Mouse (Mus musculus): ENCODE measurements around the gene Ifna15. TPM values are rescaled to one million over a fixed set of nuclear protein-coding genes. Genes with fewer than 3 reads are reported as not detected.

Ifna15 gene
- polyA plus RNA-seq, 1 experiment from 2014 or later, result not detected

- DNase-seq (ENCODE audit: low spot score) (no peak), ATAC-seq (ENCODE audit: low FRiP score) (no peak)
- H3K9ac ChIP-seq, result no peak overlapping the region
- H3K4me2 ChIP-seq (replicated peaks), result no peak overlapping the region
- no peaks in the 10 kb centered on the region for H3K9me3 ChIP-seq (ENCODE audit: control insufficient read depth, low read length)
- no peaks in the 10 kb centered on the region for H3K27me3 ChIP-seq (ENCODE audit: control insufficient read depth, insufficient read depth, low read length)
- no peaks in the 10 kb centered on the region for H3K36me3 ChIP-seq (replicated peaks; ENCODE audit: control insufficient read depth, insufficient read depth)
- no peak overlapping the region for H3K27ac ChIP-seq
- H3K4me1 ChIP-seq (replicated peaks; ENCODE audit: control insufficient read depth, insufficient read depth, low read length), result no peaks in the 10 kb centered on the region
- no peak overlapping the region for H3K4me3 ChIP-seq (replicated peaks; ENCODE audit: low read length)
- 88% methylated on average over 2 of the region's 2 CpGs for whole genome bisulfite sequencing
Observed at GRCm38 (mm10) chr4:88517957-88518356, 40.1 kb downstream of the Ifna15 start.

GRCm38 (mm10) chr4:88515711-88516211 is 42.3 kb downstream of the Ifna15 start:
- Histone ChIP-seq H3K4me3 (replicated peaks; ENCODE audit: low read length) (no peak overlapping the region), H3K9me3 (ENCODE audit: control insufficient read depth, low read length) (no peaks in the 10 kb centered on the region), H3K4me1 (replicated peaks; ENCODE audit: control insufficient read depth, insufficient read depth, low read length) (no peaks in the 10 kb centered on the region), H3K27me3 (ENCODE audit: control insufficient read depth, insufficient read depth, low read length) (no peaks in the 10 kb centered on the region), H3K27ac (no peak overlapping the region), H3K4me2 (replicated peaks) (no peak overlapping the region), H3K36me3 (replicated peaks; ENCODE audit: control insufficient read depth, insufficient read depth) (no peaks in the 10 kb centered on the region), H3K9ac (no peak overlapping the region)
- DNase-seq (ENCODE audit: low spot score), result no peak
- no peak; the same call in 1 of the 2 replicates for ATAC-seq (ENCODE audit: low FRiP score)
- 58% methylated on average over 4 of the region's 4 CpGs for WGBS

DNA sequence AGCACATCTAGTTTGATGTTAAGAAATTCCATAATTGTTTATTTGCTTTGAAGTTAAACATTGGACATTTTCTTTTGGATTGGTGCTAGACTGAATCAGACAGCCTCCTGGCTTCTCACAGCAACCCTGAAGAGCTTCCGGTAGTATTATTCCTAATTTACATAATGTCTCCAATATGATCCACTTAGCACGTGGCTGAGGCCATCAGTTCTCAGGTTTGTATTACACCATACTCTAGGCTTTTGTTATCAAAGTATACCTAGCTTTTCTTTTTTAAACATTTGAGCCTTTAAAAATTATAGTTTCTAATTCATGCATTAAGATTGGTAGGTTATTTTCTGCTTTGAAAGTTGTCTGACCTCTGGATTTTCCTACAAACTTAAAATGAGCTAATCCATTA is 42.8 kb downstream of the Ifna15 start:
- H3K4me3 ChIP-seq (replicated peaks; ENCODE audit: low read length), result no peak overlapping the region
- no peak overlapping the region for H3K4me2 ChIP-seq (replicated peaks)
- no peak for DNase-seq (ENCODE audit: low spot score)
- no peaks in the 10 kb centered on the region for H3K9me3 ChIP-seq (ENCODE audit: control insufficient read depth, low read length)
- 67% methylated on average over 2 of the region's 2 CpGs for WGBS
- ATAC-seq (ENCODE audit: low FRiP score), result no peak
- H3K9ac ChIP-seq, result no peak overlapping the region
- no peaks in the 10 kb centered on the region for H3K36me3 ChIP-seq (replicated peaks; ENCODE audit: control insufficient read depth, insufficient read depth)
- no peak overlapping the region for H3K27ac ChIP-seq
- H3K4me1 ChIP-seq (replicated peaks; ENCODE audit: control insufficient read depth, insufficient read depth, low read length), result no peaks in the 10 kb centered on the region
- no peaks in the 10 kb centered on the region for H3K27me3 ChIP-seq (ENCODE audit: control insufficient read depth, insufficient read depth, low read length)

DNA sequence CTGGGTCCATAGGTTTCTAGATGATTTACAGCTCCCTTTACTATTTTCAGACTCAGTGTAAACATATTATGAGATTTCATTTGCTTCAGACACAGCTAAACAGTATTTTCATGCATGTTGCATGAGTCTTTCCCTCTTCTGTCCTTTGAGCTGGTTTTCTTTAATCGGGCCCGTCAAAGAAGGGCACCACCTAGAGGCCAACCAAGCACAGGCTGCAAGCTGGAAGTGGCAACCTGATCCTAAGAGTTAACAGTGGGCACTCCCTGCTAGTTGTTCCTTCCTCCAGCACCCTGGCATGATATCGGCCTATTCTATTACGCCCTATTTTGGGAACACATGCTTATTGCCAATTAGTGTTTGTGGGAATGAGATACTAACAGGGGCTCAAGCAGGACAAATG is 43.6 kb downstream of the Ifna15 start:
- peak; percentile 33 for DNase-seq (ENCODE audit: low spot score)
- no peak overlapping the region for H3K4me3 ChIP-seq (replicated peaks; ENCODE audit: low read length)

GRCm38 (mm10) chr4:88513743-88514142 is 44.3 kb downstream of the Ifna15 start:
- Histone ChIP-seq H3K9me3 (ENCODE audit: control insufficient read depth, low read length) (no peaks in the 10 kb centered on the region), H3K27me3 (ENCODE audit: control insufficient read depth, insufficient read depth, low read length) (no peaks in the 10 kb centered on the region), H3K9ac (no peak overlapping the region), H3K4me3 (replicated peaks; ENCODE audit: low read length) (no peak overlapping the region), H3K4me1 (replicated peaks; ENCODE audit: control insufficient read depth, insufficient read depth, low read length) (no peaks in the 10 kb centered on the region), H3K27ac (no peak overlapping the region), H3K4me2 (replicated peaks) (no peak overlapping the region), H3K36me3 (replicated peaks; ENCODE audit: control insufficient read depth, insufficient read depth) (no peaks in the 10 kb centered on the region)
- DNase-seq (ENCODE audit: low spot score) (no peak), ATAC-seq (ENCODE audit: low FRiP score) (no peak)
- 97% methylated on average over 4 of the region's 4 CpGs for WGBS

More for the DNA sequence above, 43.6 kb downstream of the Ifna15 start:
- Histone ChIP-seq H3K4me2 (replicated peaks) (no peak overlapping the region), H3K27me3 (ENCODE audit: control insufficient read depth, insufficient read depth, low read length) (no peaks in the 10 kb centered on the region), H3K9me3 (ENCODE audit: control insufficient read depth, low read length) (no peaks in the 10 kb centered on the region), H3K9ac (no peak overlapping the region), H3K36me3 (replicated peaks; ENCODE audit: control insufficient read depth, insufficient read depth) (no peaks in the 10 kb centered on the region), H3K4me1 (replicated peaks; ENCODE audit: control insufficient read depth, insufficient read depth, low read length) (no peaks in the 10 kb centered on the region), H3K27ac (no peak overlapping the region)
- WGBS, result 46% methylated on average over 4 of the region's 4 CpGs
- ATAC-seq (ENCODE audit: low FRiP score), result no peak

Other genes with a start within 250 kb of the Ifna15 start
- gene Hacd4, start 119.3 kb downstream of the Ifna15 start, polyA plus RNA-seq (2014; fragmentation: Nextera tagmentation; extraction: Ambion mirVana), result 5.4 and 6.8 TPM in 2 replicates
- gene Ifnb1, start 35.5 kb downstream of the Ifna15 start, polyA plus RNA-seq (2014; fragmentation: Nextera tagmentation; extraction: Ambion mirVana), result not detected in 2 replicates
- not detected in 2 replicates for gene Ifna14, start 13.6 kb upstream of the Ifna15 start, polyA plus RNA-seq (2014; fragmentation: Nextera tagmentation; extraction: Ambion mirVana)
- not detected in 2 replicates for gene Ifna9, start 34.1 kb upstream of the Ifna15 start, polyA plus RNA-seq (2014; fragmentation: Nextera tagmentation; extraction: Ambion mirVana)
- gene Ifna12, start 45.1 kb upstream of the Ifna15 start, polyA plus RNA-seq (2014; fragmentation: Nextera tagmentation; extraction: Ambion mirVana), result not detected in 2 replicates
- gene C87499, start 76.2 kb upstream of the Ifna15 start, polyA plus RNA-seq (2014; fragmentation: Nextera tagmentation; extraction: Ambion mirVana), result not detected in 2 replicates
- gene Ifna13, start 86.2 kb upstream of the Ifna15 start, polyA plus RNA-seq (2014; fragmentation: Nextera tagmentation; extraction: Ambion mirVana), result not detected in 2 replicates
- not detected in 2 replicates for gene Ifna16, start 118.7 kb upstream of the Ifna15 start, polyA plus RNA-seq (2014; fragmentation: Nextera tagmentation; extraction: Ambion mirVana)
- not detected in 2 replicates for gene Ifna2, start 125.7 kb upstream of the Ifna15 start, polyA plus RNA-seq (2014; fragmentation: Nextera tagmentation; extraction: Ambion mirVana)
- not detected in 2 replicates for gene Ifnab, start 133.1 kb upstream of the Ifna15 start, polyA plus RNA-seq (2014; fragmentation: Nextera tagmentation; extraction: Ambion mirVana)
- 2.4 and 3.2 TPM in 2 replicates for gene Gm26566, start 163.6 kb upstream of the Ifna15 start, polyA plus RNA-seq (2014; fragmentation: Nextera tagmentation; extraction: Ambion mirVana)
- gene Klhl9, start 164.2 kb upstream of the Ifna15 start, polyA plus RNA-seq (2014; fragmentation: Nextera tagmentation; extraction: Ambion mirVana), result 144 and 155 TPM in 2 replicates
- gene Gm13271, start 196.6 kb upstream of the Ifna15 start, polyA plus RNA-seq (2014; fragmentation: Nextera tagmentation; extraction: Ambion mirVana), result not detected in 2 replicates
- gene Gm13283, start 201.9 kb upstream of the Ifna15 start, polyA plus RNA-seq (2014; fragmentation: Nextera tagmentation; extraction: Ambion mirVana), result 0.15 TPM in 1 of 2 replicates, not detected in the other
- not detected in 2 replicates for gene Gm13290, start 215.6 kb upstream of the Ifna15 start, polyA plus RNA-seq (2014; fragmentation: Nextera tagmentation; extraction: Ambion mirVana)
- not detected in 2 replicates for gene Gm13289, start 218.7 kb upstream of the Ifna15 start, polyA plus RNA-seq (2014; fragmentation: Nextera tagmentation; extraction: Ambion mirVana)
- not detected in 2 replicates for gene Gm13272, start 221.6 kb upstream of the Ifna15 start, polyA plus RNA-seq (2014; fragmentation: Nextera tagmentation; extraction: Ambion mirVana)
- not detected in 2 replicates for gene Ifnz, start 223.9 kb upstream of the Ifna15 start, polyA plus RNA-seq (2014; fragmentation: Nextera tagmentation; extraction: Ambion mirVana)
- not detected in 2 replicates for gene Gm13276, start 227.5 kb upstream of the Ifna15 start, polyA plus RNA-seq (2014; fragmentation: Nextera tagmentation; extraction: Ambion mirVana)
- gene Gm13277, start 230.4 kb upstream of the Ifna15 start, polyA plus RNA-seq (2014; fragmentation: Nextera tagmentation; extraction: Ambion mirVana), result not detected in 2 replicates
- gene Gm13278, start 233.3 kb upstream of the Ifna15 start, polyA plus RNA-seq (2014; fragmentation: Nextera tagmentation; extraction: Ambion mirVana), result not detected in 2 replicates
- not detected in 2 replicates for gene Gm13275, start 236.2 kb upstream of the Ifna15 start, polyA plus RNA-seq (2014; fragmentation: Nextera tagmentation; extraction: Ambion mirVana)
- not detected in 2 replicates for gene Gm13279, start 239.2 kb upstream of the Ifna15 start, polyA plus RNA-seq (2014; fragmentation: Nextera tagmentation; extraction: Ambion mirVana)
- 0.16 TPM in 1 of 2 replicates, not detected in the other for gene Gm13285, start 241.4 kb upstream of the Ifna15 start, polyA plus RNA-seq (2014; fragmentation: Nextera tagmentation; extraction: Ambion mirVana)
- not detected in 2 replicates for gene Gm13287, start 245.0 kb upstream of the Ifna15 start, polyA plus RNA-seq (2014; fragmentation: Nextera tagmentation; extraction: Ambion mirVana)
- gene Gm13288, start 247.3 kb upstream of the Ifna15 start, polyA plus RNA-seq (2014; fragmentation: Nextera tagmentation; extraction: Ambion mirVana), result not detected in 2 replicates

Data from hindbrain, embryonic 14.5 days (tissue).